Mouse (Mus musculus) kidney, adult 18-20 months (tissue): ENCODE results near the gene Msrb3.

Experiments used
- DNase-seq: peaks from one replicate; pipeline ENCODE4 v3.0.0; 2021

Msrb3 gene

GRCm38 (mm10) chr10:120744441-120745137 lies 154.3 kb downstream of the Msrb3 start:
- no peak for DNase-seq

GRCm38 (mm10) chr10:120736508-120737069 lies 162.3 kb downstream of the Msrb3 start:
- no peak for DNase-seq

DNA sequence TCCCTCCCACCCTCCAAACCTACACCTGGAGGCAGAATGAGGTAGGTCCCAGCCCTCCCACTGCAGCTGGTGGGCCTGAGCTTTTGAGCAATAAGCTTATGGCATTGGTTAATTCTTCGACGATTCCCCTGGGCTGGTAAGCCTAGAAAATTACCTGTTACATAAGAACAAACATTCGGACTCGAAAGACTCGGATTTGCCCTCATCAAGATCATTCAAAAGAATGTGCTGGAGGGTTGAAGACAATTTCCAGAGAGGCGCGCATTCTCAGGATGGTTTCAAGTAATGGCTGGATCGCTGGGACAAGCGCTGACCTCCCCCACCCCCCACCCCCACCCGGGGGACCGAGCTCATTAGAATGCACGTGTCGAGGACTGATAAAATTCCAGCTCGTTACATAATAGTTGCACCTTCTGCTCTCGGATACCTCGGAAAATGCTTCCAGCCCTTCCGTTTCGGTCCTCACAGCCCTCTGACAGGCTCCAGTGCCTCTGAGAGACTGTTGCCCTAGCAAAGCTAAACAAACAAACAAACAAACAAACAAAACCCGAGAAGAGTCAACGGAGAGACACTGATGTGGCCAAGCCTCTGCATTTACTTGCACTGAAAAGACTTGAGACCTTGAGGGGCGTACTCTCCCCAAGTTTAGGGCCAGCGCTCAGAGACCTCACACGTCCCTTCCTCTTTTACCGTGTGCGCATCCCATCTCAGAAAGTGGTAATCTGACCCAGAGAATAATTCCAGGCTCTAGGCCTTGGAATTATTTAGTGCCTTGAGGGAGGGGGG lies 163.0 kb downstream of the Msrb3 start:
- DNase-seq: no peak

- no peak for DNase-seq
Observed at GRCm38 (mm10) chr10:120734364-120734763, 164.5 kb downstream of the Msrb3 start.
